Mouse (Mus musculus) midbrain, embryonic 15.5 days (tissue): ENCODE measurements around the gene Gm20388. TPM values are rescaled to one million over a fixed set of nuclear protein-coding genes. Genes with fewer than 3 reads are reported as not detected.

Source experiments
- ATAC-seq: fragments of 200-750 bp; cut with Nextera tagmentation; replicated peaks from 2 replicates; pipeline ENCODE4 v1.8.0; 2017; ENCODE audit warnings: moderate TSS enrichment
- H3K27ac ChIP-seq: fragments of 300-500 bp; sonication (generic); 2 replicates; pipeline ENCODE4 v1.5.1; 2015; ENCODE audit warnings: mild to moderate bottlenecking, inconsistent platforms
- H3K27me3 ChIP-seq: fragments of 300-500 bp; sonication (generic); replicated peaks from 2 replicates; pipeline ENCODE4 v1.6.1; 2015; ENCODE audit warnings: inconsistent platforms
- H3K36me3 ChIP-seq: fragments of 300-500 bp; sonication (generic); replicated peaks from 2 replicates; pipeline ENCODE4 v1.6.1; 2015; ENCODE audit warnings: inconsistent platforms
- H3K4me1 ChIP-seq: fragments of 300-500 bp; sonication (generic); 2 replicates; pipeline ENCODE4 v1.6.1; 2015; ENCODE audit warnings: inconsistent platforms
- H3K4me2 ChIP-seq: fragments of 300-500 bp; sonication (generic); 2 replicates; pipeline ENCODE4 v1.6.1; 2015; ENCODE audit warnings: inconsistent platforms, mild to moderate bottlenecking, moderate library complexity
- H3K4me3 ChIP-seq: fragments of 300-500 bp; sonication (generic); 2 replicates; pipeline ENCODE4 v1.5.1; 2015; ENCODE audit warnings: mild to moderate bottlenecking, inconsistent platforms
- H3K9ac ChIP-seq: fragments of 300-500 bp; sonication (generic); 2 replicates; pipeline ENCODE4 v1.6.1; 2015; ENCODE audit warnings: mild to moderate bottlenecking, inconsistent platforms
- H3K9me3 ChIP-seq: fragments of 300-500 bp; sonication (generic); 2 replicates; pipeline ENCODE4 v1.6.1; 2016; ENCODE audit warnings: inconsistent platforms
- WGBS: fragments of 180-500 bp; shearing (Covaris S2); methylation state at CpG from one replicate; pipeline ENCODE4 v1.1.7; 2015; ENCODE audit warnings: mixed read lengths; 5-methylcytosine and 5-hydroxymethylcytosine counted together
- polyA plus RNA-seq: library from polyadenylated mRNA; unstranded; fragments of >200 nt; fragmentation: Nextera tagmentation; extraction: Ambion mirVana; gene quantifications from 2 replicates; pipeline ENCODE4 v1.2.1, GENCODE M21; 2015

Gene Gm20388
- polyA plus RNA-seq, 1 experiment from 2014 or later = 5.6 TPM

DNA sequence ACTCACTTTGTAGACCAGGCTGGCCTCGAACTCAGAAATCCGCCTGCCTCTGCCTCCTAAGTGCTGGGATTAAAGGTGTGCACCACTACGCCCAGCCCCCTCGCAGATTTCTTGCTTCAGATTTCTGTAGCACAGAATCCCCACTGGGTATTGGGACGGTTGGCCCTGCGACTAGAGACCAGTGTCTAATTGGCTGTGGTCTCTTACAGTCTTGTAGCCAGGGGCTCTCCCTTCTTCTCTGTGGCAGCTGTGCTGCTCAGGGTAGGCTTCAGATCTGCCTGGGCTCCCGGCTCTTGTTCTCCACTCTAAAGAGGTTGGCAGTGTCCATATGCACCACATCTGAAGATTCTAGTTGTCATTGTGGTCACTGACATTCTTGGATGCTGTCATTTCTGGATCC lies 4349.3 kb downstream of the Gm20388 start:
- Histone ChIP-seq H3K4me3 (no peak overlapping the region), H3K4me1 (peaks cover 85% of the 10 kb centered on the region), H3K27me3 (no peaks in the 10 kb centered on the region), H3K9me3 (no peaks in the 10 kb centered on the region), H3K27ac (no peak overlapping the region), H3K4me2 (no peak overlapping the region), H3K9ac (no peak overlapping the region), H3K36me3 (no peaks in the 10 kb centered on the region)
- WGBS = 61% methylated on average over 7 of the region's 7 CpGs
- no peak for ATAC-seq

DNA sequence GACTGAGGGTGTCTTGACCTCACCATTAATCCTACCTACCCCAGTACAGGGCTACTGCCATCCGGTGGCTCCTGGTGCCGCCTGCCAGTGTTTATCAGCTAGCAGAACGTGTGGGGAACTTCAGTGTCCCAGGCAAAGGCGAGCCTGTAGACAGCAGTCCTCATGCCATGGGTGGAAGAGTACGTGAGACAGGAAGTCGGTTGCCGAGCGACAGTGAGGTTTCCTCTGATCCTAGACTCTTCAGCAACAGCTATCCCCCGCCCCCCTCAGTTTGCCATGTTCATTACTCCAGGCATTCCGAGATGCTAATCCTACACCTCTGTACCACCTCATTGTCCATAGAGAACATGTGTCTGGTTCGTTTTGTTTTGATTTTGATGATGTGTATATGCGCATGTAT lies 4349.7 kb downstream of the Gm20388 start:
- no peaks in the 10 kb centered on the region for H3K36me3 ChIP-seq
- no peak for ATAC-seq
- no peak overlapping the region for H3K4me3 ChIP-seq
- H3K9ac ChIP-seq = no peak overlapping the region
- H3K27me3 ChIP-seq = no peaks in the 10 kb centered on the region
- H3K4me1 ChIP-seq = peaks cover 88% of the 10 kb centered on the region
- no peaks in the 10 kb centered on the region for H3K9me3 ChIP-seq
- no peak overlapping the region for H3K27ac ChIP-seq
- WGBS = 54% methylated on average over 12 of the region's 12 CpGs
- H3K4me2 ChIP-seq = no peak overlapping the region

DNA sequence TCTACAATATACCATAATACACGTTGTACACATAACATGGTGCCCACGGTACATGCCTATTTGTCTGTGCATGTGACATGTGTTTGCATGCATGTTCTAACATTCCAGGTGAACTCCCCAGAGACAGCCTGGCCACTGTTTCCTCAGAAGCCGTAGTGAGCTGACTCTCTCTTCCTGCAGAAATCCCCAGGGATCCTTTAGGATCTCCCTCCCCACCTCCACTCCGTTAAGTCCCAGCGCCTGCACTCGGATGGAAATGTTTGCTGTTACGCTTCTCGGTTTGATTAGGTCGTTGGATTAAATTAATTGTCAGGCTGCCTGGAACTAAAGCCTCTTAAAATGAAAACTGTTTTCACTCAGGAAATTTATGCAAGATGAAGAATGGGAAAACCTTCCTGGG lies 4352.4 kb downstream of the Gm20388 start:
- Histone ChIP-seq H3K27ac (peak overlapping the region; percentile 72), H3K9me3 (no peaks in the 10 kb centered on the region), H3K27me3 (no peaks in the 10 kb centered on the region), H3K9ac (no peak overlapping the region), H3K4me1 (peaks cover 65% of the 10 kb centered on the region), H3K36me3 (no peaks in the 10 kb centered on the region), H3K4me2 (no peak overlapping the region), H3K4me3 (no peak overlapping the region)
- WGBS = 26% methylated on average over 9 of the region's 9 CpGs
- no peak for ATAC-seq

DNA sequence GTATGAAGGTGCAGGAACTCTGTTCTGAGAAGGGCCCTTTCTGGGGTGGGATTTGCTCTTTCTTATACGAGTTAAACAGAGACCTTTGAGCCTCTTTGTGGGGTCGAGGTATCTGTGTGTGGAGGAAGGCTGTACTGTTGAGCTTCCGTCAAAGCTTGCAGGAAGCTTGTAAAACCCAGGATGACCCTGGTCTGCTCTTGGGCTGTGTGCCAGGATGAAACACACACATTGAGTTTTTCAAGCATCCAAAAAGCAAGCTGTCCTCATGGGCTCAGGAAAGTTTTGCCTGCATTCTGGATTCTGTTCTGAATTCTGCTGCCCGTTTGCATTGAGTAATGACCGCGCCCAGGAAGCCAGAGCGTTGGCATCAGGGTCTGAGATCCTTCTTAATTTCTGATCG lies 4353.4 kb downstream of the Gm20388 start:
- Histone ChIP-seq H3K27me3 (no peaks in the 10 kb centered on the region), H3K9me3 (no peaks in the 10 kb centered on the region), H3K9ac (no peak overlapping the region), H3K4me3 (no peak overlapping the region), H3K4me1 (peaks cover 56% of the 10 kb centered on the region), H3K36me3 (no peaks in the 10 kb centered on the region), H3K4me2 (no peak overlapping the region), H3K27ac (peak overlapping the region; percentile 72)
- 75% methylated on average over 8 of the region's 8 CpGs for WGBS
- no peak for ATAC-seq

DNA sequence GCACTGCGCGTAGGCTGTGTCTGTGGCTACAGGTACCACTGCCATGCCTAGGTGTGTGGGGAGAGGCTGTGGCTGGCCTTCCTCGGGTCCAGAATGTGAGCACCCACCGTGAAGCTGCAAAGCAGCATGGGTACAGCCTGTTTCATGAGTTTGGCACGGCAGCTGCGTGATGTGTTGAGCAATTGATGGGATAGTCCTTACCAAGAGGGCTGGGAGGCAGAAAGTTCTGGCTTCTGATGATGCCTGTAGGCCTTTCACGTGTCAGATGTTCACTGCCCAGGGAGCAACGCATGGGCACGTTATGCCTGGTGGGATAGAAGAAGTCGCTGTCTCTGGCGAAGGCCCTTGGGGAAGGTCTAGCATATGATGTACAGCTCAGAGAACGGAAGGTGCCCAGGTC lies 4354.0 kb downstream of the Gm20388 start:
- no peak for ATAC-seq
- no peak overlapping the region for H3K27ac ChIP-seq
- H3K9me3 ChIP-seq = no peaks in the 10 kb centered on the region
- H3K9ac ChIP-seq = no peak overlapping the region
- no peaks in the 10 kb centered on the region for H3K36me3 ChIP-seq
- WGBS = 87% methylated on average over 12 of the region's 12 CpGs
- no peaks in the 10 kb centered on the region for H3K27me3 ChIP-seq
- H3K4me2 ChIP-seq = no peak overlapping the region
- H3K4me3 ChIP-seq = no peak overlapping the region
- H3K4me1 ChIP-seq = peaks cover 55% of the 10 kb centered on the region

DNA sequence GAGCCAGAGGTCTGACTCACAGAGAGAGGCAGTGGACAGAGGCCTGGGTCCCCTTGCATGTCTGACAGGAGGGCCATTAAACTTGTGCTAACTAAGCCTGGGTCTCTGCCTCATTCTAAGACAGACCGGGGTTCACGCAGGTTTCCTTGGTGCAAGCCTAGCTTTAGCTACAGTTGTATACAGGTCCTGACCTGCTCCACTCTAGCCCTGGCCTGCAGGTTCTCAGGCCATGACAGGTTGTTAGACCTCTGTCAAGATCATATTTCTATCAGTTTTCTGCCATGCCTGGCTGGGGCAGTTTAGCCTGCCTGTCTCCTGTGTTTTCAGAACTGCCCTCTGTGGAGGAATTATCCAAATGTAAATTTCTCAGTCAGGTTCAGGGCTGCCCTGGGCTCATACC lies 4354.5 kb downstream of the Gm20388 start:
- H3K4me2 ChIP-seq = no peak overlapping the region
- 99% methylated on average over 2 of the region's 2 CpGs for WGBS
- no peak for ATAC-seq
- no peak overlapping the region for H3K4me3 ChIP-seq
- peaks cover 52% of the 10 kb centered on the region for H3K4me1 ChIP-seq
- no peaks in the 10 kb centered on the region for H3K9me3 ChIP-seq
- H3K36me3 ChIP-seq = no peaks in the 10 kb centered on the region
- no peak overlapping the region for H3K27ac ChIP-seq
- no peaks in the 10 kb centered on the region for H3K27me3 ChIP-seq
- H3K9ac ChIP-seq = no peak overlapping the region

DNA sequence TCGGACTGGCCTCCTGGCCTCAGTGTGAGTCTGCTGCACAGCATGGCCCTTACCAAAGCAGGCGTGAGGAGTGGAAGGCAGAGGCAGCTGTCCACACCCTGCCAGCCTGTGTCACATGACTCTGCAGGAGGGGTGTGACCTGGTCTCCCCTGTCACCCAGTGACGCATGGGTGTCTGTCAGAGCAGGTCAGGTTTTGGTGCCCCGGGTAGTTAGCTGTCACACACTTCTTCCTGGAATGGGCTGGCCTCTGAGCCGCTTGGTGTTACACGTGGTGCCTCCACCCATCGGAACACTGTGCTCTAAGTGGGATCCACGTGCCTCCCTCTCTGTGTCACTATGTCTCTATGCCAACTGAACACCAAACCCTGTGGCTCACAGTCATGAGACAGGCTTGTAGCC lies 4355.2 kb downstream of the Gm20388 start:
- H3K27ac ChIP-seq = no peak overlapping the region
- no peaks in the 10 kb centered on the region for H3K9me3 ChIP-seq
- H3K27me3 ChIP-seq = no peaks in the 10 kb centered on the region
- peaks cover 51% of the 10 kb centered on the region for H3K4me1 ChIP-seq
- H3K9ac ChIP-seq = no peak overlapping the region
- ATAC-seq = no peak
- H3K4me2 ChIP-seq = no peak overlapping the region
- H3K4me3 ChIP-seq = no peak overlapping the region
- WGBS = 90% methylated on average over 8 of the region's 8 CpGs
- no peaks in the 10 kb centered on the region for H3K36me3 ChIP-seq

DNA sequence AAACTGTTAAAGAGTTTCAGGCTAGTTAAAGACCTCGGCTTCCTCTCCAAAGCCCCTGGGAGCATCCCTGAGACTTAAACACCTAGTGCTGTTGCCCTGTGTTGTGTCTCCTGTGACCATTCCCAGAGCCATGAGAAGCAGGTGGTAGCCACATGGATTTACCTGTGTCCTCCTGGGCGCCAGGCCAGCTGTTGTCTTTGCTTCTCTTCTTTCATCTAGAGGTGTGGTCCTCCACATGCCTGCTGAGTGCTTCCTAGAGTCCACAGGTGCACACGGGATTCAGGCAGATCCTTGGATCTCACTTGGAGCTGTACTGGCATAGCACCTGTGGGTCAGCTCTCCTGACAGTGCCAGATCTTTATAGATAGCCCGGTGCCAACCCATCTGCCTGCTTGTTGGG lies 4356.6 kb downstream of the Gm20388 start:
- Histone ChIP-seq H3K9me3 (no peaks in the 10 kb centered on the region), H3K4me3 (no peak overlapping the region), H3K4me1 (peaks cover 39% of the 10 kb centered on the region), H3K4me2 (no peak overlapping the region), H3K36me3 (no peaks in the 10 kb centered on the region), H3K27ac (no peak overlapping the region), H3K27me3 (no peaks in the 10 kb centered on the region), H3K9ac (no peak overlapping the region)
- WGBS = 88% methylated on average over 4 of the region's 4 CpGs
- ATAC-seq = no peak

DNA sequence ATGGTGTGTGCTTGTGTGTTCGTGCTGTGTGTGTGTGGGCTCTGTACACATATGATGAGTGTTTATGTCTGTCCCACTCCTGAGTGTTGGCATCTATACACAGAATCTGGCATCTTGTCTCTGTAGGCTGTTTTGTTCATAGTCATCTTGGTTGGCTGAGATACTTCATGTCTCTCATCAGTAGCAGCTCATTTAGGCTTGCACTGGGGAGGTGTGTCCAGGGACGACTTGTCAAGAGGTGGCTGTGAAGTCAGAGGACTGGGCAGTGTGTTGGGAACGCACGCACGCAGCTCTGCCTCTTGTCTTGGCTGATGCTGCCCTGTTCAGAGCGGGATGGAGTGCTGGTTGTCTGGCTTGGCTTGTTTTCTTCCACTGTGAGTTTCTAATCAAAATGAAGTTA lies 4359.9 kb downstream of the Gm20388 start:
- Histone ChIP-seq H3K4me3 (no peak overlapping the region), H3K27ac (no peak overlapping the region), H3K4me1 (peaks cover 20% of the 10 kb centered on the region), H3K9ac (no peak overlapping the region), H3K27me3 (no peaks in the 10 kb centered on the region), H3K4me2 (no peak overlapping the region), H3K9me3 (no peaks in the 10 kb centered on the region), H3K36me3 (no peaks in the 10 kb centered on the region)
- ATAC-seq = no peak
- WGBS = 91% methylated on average over 6 of the region's 6 CpGs

DNA sequence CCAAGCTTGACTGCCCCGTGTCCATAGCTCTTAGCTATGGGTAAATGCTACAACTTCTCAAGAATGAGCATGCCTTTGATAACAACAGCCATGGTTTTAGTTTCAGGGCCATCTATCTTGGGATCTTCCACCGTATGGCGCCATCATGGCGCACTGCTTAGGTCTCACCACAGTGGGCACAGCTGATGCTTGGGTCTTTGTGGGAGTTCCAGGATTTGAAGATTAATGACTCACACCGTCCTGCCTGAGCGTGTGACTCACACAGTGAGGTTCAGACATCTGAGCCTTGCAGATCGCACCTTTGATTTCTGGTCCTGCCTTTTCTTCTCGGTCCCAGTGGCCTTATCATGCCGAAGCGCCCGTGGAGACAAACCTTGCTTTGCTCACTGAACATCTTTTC lies 4360.3 kb downstream of the Gm20388 start:
- H3K9me3 ChIP-seq = no peaks in the 10 kb centered on the region
- H3K4me2 ChIP-seq = no peak overlapping the region
- peaks cover 21% of the 10 kb centered on the region for H3K4me1 ChIP-seq
- H3K36me3 ChIP-seq = no peaks in the 10 kb centered on the region
- H3K27ac ChIP-seq = no peak overlapping the region
- H3K9ac ChIP-seq = no peak overlapping the region
- ATAC-seq = no peak
- H3K27me3 ChIP-seq = no peaks in the 10 kb centered on the region
- no peak overlapping the region for H3K4me3 ChIP-seq
- WGBS = 87% methylated on average over 11 of the region's 11 CpGs

DNA sequence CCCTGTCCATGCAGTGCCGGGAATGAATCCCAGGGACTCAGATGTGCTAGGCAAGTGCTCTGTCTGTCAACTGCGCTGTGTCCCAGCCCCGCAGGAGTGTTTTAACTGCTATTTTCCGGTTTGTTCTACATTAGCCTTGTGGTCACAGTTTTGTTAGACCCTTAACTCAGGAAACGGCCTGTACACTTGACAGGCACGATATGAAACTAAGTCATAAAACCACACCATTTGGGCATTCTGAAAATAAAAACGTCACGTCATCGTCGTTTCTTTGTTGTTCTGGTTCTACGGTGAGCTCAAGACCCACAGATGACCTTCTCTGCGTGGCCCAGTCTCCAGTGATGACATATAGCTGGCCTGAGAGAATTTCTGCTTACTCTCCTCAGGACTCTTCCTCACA lies 4360.9 kb downstream of the Gm20388 start:
- H3K4me2 ChIP-seq = no peak overlapping the region
- H3K9ac ChIP-seq = no peak overlapping the region
- H3K27me3 ChIP-seq = no peaks in the 10 kb centered on the region
- peaks cover 21% of the 10 kb centered on the region for H3K4me1 ChIP-seq
- H3K27ac ChIP-seq = no peak overlapping the region
- no peaks in the 10 kb centered on the region for H3K36me3 ChIP-seq
- no peak overlapping the region for H3K4me3 ChIP-seq
- ATAC-seq = no peak
- no peaks in the 10 kb centered on the region for H3K9me3 ChIP-seq
- 89% methylated on average over 12 of the region's 12 CpGs for WGBS

DNA sequence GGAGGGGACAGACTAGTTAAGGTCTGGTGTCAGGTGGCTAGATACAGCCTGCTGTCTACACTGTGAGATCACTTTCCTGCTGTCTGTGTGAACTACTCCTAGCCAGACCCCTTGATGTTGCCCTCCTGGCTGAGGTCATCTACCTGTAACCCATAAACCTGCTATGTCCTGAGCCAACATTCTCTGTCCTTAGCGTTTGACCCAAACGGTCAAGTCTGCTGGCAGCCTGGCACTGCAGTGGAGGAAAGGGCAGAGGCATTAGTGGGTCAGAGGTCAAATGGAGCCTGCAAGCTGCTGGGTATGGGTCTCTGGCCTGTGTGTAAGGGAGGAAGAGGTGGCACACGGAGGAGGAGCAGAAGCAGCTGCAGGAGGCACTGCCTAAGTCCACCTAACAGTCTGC lies 4362.2 kb downstream of the Gm20388 start:
- Histone ChIP-seq H3K9ac (no peak overlapping the region), H3K27ac (no peak overlapping the region), H3K4me2 (no peak overlapping the region), H3K4me1 (peaks cover 26% of the 10 kb centered on the region), H3K27me3 (no peaks in the 10 kb centered on the region), H3K36me3 (no peaks in the 10 kb centered on the region), H3K9me3 (no peaks in the 10 kb centered on the region), H3K4me3 (no peak overlapping the region)
- ATAC-seq = no peak; the same call in 1 of the 2 replicates
- WGBS = 59% methylated on average over 3 of the region's 3 CpGs

DNA sequence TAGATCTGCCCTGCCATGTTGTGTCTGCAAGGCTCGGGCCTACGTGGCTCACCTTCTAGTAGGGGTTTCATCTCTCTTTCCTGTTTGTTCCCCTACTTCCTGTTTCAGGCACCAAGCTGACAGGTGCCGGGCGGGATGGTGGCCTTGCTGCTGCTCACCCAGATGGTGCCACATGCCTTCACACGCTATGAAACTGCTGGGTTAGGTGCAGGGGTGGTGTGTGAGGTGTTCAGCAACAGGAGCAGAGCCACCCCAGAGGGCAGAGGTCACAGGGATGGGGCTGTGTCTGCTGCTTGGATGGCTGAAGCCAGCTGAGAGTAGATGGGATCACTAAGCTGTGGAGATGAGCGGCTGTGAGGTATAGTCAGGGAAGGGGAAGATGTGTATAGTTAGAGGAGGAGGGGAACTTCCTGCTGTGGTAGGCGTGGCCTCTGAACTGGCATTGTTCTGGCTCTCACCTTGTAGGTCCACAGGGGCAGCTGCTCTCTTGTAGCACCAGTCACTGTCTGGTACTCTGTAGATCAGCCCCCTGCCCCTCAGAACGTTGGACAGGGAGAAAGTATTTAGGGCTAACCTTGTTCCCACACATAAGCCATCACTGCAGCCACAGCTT lies 4363.1 kb downstream of the Gm20388 start:
- 61% methylated on average over 8 of the region's 8 CpGs for WGBS
- no peak for ATAC-seq
- Histone ChIP-seq H3K4me3 (no peak overlapping the region), H3K4me2 (no peak overlapping the region), H3K4me1 (peaks cover 32% of the 10 kb centered on the region), H3K27me3 (no peaks in the 10 kb centered on the region), H3K9me3 (no peaks in the 10 kb centered on the region), H3K9ac (no peak overlapping the region), H3K27ac (no peak overlapping the region), H3K36me3 (no peaks in the 10 kb centered on the region)
